Mouse (Mus musculus) megakaryocyte-erythroid progenitor cell, adult 5-6 weeks (primary cell): Measurements from ENCODE around the gene Mettl7a2. TPM values are rescaled to one million over a fixed set of nuclear protein-coding genes. Genes with fewer than 3 reads are reported as not detected.
"Not testable (repeated sequence)": the region's sequence is repeated elsewhere in the genome, so short reads cannot be mapped to it uniquely, and the experiment has no call there.

Source experiments
- ATAC-seq: replicated peaks from 2 replicates; pipeline ENCODE4 v1.8.0; 2016; ENCODE audit warnings: mild to moderate bottlenecking, inconsistent platforms; ENCODE audit not compliant: severe bottlenecking, poor library complexity, low FRiP score, low TSS enrichment
- total RNA-seq, 2 experiments: library from RNA; stranded (forward) in 1 of 2; stranded (reverse) in 1 of 2; fragments of 200-1000, 215-1000 nt in 1 of 2; fragments of >200 nt in 1 of 2; fragmentation: Nextera tagmentation in 1 of 2; gene quantifications; 2 replicates each; pipeline ENCODE4 v1.2.3; 2014 to 2017

The Mettl7a2 gene
- total RNA-seq, 2 experiments from 2014 or later = not detected

DNA sequence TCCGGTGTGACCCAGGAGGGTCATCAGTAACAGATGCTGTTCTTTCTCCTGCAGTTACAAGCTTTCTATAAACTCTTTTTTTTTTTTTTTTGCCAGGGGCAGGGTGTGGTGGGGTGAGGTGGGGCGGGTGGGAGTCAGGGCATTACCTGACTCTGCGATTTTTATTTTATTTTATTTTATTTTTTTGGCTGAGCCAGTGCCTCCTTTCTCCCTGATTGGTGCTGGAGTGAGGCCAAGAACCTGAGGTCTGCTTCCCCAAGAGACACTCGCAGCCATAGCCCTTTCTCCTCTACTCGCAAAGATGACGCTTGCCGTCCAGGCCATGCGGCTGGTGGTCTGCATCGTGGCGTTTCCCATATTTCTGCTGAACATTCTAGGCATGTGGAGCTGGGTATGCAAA is 18.4 kb upstream of the Mettl7a2 start, which contains the start of gene Mettl7a3:
Gene Mettl7a3 (plus strand): TSS at position 301 of the 400 bp plus-strand sequence.
- ATAC-seq = no peak

DNA sequence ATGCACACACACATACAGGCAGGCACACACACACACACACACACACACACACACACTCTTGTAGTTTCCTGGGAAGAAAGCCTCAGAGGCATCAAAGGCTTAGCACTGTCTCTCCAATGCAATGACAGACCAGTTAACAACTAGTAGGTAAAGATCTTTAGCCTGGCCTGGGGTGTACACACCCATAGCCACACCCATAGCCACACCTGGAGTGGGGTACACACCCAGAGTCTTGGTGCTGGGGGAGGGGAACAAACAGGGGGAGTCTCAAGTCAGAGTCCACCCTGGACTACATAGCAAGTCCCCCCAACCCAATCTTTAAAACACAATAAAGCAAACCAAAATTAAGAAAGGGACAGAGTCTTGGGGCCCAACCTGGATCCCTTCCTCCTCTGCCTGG is 15.7 kb upstream of the Mettl7a2 start:
- ATAC-seq = 0 out of 2 replicates have a peak, but pooled peaks have one; percentile 8

DNA sequence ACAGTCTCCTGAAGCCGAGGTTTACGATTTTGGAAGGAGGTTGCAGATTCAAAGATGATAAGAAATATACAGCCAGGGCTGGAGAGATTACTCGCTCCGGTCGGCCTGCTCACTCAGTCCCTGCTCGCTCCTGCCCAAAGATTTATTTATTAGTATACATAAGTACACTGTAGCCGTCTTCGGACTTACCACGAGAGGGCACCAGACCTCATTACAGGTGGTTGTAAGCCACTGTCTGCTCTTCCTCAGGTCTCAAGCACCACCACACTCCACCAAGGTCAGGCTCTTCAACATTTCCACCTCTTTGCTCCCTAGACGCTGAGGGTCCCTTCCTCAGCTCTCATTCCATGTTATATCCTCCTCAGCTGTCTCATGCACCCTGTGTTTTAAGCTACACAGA is 15.2 kb upstream of the Mettl7a2 start:
- ATAC-seq = peak; percentile 79

- ATAC-seq = not testable (repeated sequence)
Observed at GRCm38 (mm10) chr15:100341314-100341980, 11.6 kb upstream of the Mettl7a2 start.

- no peak for ATAC-seq
Observed at GRCm38 (mm10) chr15:100345484-100345883, 7.5 kb upstream of the Mettl7a2 start.

GRCm38 (mm10) chr15:100346761-100347160 is 6.2 kb upstream of the Mettl7a2 start:
- ATAC-seq = no peak

DNA sequence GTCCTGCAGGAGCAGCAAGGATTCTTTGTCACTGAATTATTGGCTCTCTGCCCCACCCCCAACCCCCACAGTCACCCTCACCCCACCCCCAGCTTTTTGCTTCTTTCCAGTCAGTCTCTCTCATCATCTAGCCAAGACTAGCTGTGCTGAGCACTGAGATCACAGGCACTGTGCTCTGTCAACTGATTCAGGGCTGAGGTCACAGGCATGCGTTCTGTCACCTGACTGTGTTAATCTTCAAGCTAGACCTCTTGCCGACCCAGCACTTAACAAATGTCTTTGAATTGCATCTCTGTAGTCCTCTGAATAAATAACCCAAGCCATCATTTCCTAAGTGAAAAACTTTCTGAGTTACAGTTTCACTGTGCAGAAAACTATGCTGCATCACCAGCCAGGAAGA is 3.5 kb upstream of the Mettl7a2 start:
- no peak for ATAC-seq

DNA sequence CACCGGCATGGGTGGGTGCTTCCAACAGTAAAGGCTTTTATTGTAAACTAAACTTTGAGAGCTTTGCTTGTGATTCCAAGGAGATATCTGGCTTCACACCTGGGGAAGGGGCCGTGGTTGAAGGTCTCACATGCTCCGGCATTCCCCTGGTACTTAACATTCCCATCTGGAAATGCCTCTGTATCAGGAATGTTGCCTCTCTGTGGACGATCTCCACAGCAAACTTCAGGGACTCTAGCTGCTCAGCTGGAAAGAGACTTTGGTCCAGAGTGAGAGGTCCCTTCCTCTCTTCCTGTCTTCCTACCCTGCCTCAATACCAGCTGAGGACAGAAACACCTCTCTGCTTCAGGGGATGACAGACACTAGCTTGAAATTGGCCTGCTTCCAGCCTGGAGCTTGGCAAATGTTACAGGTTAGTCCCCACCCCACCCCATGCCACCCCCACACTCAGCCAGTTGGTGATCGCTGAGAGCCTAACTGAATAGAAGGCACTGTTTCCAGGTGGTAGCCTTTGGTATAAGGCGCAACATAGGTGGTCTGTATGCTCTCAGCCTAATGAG is 1.4 kb upstream of the Mettl7a2 start:
- no peak for ATAC-seq

DNA sequence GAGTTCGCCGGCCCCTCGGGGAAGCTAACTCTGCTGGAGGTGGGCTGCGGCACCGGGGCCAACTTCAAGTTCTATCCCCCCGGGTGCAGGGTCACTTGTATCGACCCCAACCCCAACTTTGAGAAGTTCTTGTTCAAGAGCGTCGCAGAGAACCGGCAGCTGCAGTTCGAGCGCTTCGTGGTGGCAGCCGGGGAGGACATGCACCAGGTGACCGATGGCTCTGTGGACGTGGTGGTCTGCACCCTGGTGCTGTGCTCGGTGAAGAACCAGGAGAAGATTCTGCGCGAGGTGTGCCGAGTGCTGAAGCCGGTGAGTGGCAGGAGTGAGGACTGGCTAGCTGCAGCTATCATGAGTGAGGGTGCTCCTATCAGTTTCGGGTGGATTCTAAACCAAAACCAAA is 399 bp downstream of the Mettl7a2 start:
- peak; percentile 34; the same call in 1 of the 2 replicates for ATAC-seq

DNA sequence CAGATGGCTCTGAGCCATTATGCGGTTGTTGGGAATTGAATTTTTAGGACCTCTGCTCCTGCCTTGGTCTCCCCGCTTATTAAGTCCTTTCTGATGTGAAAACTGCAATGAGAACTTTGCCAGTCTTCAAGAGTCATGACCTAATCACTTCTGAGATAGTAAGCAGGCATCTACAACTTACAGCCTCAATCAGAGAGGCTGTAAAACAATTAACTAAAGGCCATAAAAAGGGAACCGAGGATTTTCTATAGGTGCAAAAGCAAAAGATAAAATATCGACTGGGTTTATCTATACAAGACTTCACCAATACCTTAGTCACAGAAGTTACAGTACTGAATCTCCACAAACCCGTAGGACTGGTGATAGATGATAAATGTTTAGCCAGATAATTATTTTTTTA is 2.9 kb downstream of the Mettl7a2 start:
- no peak for ATAC-seq

DNA sequence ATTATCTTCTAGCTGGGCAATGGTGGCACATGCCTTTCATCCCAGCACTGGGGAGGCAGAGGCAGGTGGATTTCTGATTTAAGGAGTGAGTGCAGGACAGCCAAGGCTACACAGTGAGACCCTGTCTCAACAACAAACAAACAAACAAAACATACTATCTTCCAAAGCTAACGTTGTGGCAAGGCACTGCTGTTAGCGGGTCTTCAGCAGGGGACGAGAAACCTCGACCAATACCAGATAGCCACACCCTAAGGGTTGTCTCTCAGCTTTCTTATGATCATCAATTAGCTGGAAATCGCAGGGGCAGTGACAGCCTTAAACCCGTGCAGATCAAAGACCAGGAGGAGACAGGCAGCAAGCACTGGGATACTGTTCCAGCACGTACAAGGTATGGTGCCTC is 11.2 kb downstream of the Mettl7a2 start, which contains the start of gene Higd1c:
Gene Higd1c (plus strand): TSS at position 301 of the 400 bp plus-strand sequence.
- no peak for ATAC-seq

DNA sequence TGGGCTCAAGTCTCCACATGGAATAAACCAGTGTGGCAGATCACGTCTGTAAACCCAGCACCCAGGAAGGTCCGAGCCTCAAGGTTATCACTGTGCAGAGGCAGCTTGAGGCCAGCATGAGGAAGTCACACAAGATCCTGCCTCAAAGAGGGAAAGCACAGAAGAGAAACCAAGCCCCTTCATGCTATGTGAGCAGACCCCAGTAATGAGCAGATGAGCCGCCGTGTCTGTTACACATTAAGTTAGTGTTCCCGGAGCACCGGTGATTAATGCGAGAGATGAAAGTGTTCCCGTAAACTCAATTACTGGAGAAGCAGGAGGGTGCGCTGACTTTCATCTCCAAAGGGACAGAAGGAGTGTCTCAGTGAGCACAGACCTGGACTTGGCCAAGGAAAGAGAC is 13.0 kb downstream of the Mettl7a2 start:
- ATAC-seq = not testable (repeated sequence)

GRCm38 (mm10) chr15:100367119-100367518 is 14.1 kb downstream of the Mettl7a2 start:
- ATAC-seq = no peak

DNA sequence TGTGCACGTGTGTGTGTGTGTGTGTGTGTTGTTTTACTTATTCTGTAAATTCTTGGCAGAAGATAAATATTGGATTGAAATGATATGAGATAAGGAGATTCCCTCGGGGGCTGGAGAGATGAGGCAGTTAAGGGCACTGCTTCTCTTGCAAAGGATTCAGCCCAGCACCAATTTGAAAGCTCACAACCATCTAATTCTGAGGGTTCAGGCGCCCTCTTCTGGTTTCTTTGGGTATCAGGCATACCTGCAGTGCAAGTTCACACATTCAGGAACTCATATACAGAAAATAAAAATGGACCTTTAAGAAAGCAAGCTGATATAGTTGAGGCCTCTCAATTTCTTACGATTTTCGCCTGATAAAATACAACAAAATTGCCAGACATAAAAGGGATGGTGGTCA is 22.1 kb downstream of the Mettl7a2 start:
- ATAC-seq = no peak

- ATAC-seq = peak; percentile 64
Observed at GRCm38 (mm10) chr15:100377847-100378505, 25.0 kb downstream of the Mettl7a2 start.

DNA sequence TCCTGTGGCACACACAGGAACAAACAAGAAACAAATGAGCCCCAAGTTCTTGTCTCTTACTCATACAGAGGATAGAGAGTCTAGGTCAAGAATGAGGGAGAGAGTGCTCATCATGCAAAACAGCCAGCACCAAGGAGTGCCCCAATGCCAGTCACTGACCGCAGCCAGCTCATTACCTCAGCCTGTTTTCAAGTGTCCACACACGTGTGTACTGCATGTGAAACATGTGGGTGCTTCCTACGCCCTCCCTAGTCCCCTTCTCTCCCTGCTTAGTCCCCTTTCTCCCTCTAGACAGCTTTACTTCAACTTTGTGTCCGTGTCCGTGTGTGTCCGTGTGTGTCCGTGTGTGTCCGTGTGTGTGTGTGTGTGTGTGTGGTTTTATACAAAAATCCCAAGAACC is 26.7 kb downstream of the Mettl7a2 start:
- no peak for ATAC-seq

- 0 out of 2 replicates have a peak, but pooled peaks have one; percentile 25 for ATAC-seq
Observed at GRCm38 (mm10) chr15:100380104-100380503, 27.1 kb downstream of the Mettl7a2 start.

GRCm38 (mm10) chr15:100385705-100386104 is 32.7 kb downstream of the Mettl7a2 start:
- ATAC-seq = no peak

- ATAC-seq = no peak
Observed at GRCm38 (mm10) chr15:100387544-100388223, 34.7 kb downstream of the Mettl7a2 start.

DNA sequence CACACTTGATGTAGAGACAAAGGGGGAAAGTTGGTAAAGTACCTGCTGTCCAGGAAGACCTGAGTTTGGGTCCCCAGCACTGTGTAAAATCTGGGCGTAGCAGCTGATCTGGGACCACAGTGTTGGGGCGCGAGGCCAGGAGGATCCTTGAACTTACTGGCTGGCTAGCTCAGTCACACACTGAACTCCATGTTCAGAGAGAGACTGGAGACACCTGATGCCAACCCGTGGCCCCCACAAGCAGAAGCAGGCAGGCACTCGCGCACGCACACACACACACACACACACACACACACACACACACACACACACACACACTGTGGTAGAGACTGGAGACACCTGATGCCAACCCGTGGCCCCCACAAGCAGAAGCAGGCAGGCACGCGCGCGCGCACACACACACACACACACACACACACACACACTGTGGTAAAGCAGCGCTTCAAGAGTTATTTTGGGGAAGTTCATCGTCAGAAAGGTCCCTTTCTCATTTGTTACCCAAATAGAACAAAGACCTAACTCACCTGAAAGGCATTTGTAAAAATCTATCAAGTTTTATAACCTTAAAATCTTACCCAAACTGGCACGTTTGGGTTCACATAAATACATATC is 35.3 kb downstream of the Mettl7a2 start:
- ATAC-seq = no peak
